Mouse (Mus musculus) urinary bladder, postnatal 4 days (tissue): ENCODE results near the gene Itga7.

Experiments
- DNase-seq, 2 experiments: peaks; one replicate each; pipeline ENCODE4 v3.0.0; 2021 to 2022; ENCODE audit warnings: low spot score in 2 of 2

Itga7 gene

DNA sequence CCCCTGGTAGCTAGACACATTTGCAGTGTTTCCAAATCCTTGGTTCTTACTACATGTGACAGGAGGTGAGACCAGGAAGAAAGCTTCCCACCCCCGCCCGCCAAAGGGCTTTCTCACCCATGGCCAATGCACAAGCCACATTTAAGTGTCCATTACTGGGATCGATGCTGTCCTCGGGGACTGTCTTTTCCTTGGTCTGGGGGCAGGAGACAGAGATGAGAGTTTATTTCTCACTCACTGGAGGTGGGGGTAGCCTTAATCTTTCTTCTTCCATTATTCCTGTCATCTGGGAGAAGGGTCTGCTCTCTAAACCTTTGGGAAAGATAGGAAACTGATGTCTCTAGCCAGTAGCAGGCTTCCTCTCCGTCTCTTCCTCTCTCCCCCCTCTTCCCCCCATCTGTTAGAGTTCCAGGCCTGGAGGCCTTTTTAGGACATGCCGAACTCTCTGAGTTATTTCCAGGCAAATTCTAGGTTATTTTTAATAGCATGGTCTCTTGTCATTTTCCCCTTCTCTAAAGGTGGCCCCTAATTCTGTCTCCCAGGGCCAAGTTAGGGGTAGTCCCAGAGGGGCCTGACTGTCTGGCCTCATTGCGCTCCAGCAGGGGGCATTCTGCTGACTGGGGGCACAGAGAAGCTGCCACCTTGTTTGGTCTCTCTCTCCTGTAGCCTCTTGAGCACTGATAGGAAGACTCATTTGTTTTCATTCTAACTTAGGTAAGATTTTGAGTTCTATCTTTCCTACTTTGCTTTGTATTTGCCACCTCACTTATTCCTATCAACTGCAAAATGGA lies 1.6 kb downstream of the Itga7 start:
- no peak for DNase-seq

DNA sequence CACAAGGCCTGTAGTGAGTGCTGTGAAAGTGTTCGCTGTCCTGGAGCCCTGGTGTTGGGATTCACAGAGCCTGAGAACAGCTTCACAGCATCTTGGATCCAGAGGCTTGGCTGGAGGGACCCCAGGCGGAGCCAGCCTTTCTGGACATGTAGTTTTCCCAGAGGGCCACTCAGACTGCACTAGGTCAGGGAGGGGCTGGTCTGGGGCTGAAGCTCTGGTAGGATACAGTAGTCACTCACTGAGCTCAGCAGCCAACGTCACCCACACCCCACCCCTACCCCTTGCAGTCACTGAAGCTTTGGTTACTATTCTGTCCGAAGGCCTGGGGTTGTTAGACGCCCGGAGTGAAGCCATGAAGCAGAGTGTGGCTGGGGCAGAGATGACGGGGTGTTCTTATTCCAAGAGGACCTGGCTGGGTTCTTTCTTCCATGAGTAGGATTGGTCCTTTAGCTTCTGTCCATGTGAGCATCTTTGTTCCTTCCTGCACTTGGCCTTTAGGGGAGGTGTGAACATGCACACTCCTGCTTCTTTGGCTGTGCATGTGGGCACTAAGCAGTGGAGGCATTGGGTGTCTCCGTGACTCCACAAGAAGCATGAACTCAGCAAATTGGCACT lies 2.3 kb downstream of the Itga7 start:
- DNase-seq = peak in 1 of 2 experiments; percentile 16

DNA sequence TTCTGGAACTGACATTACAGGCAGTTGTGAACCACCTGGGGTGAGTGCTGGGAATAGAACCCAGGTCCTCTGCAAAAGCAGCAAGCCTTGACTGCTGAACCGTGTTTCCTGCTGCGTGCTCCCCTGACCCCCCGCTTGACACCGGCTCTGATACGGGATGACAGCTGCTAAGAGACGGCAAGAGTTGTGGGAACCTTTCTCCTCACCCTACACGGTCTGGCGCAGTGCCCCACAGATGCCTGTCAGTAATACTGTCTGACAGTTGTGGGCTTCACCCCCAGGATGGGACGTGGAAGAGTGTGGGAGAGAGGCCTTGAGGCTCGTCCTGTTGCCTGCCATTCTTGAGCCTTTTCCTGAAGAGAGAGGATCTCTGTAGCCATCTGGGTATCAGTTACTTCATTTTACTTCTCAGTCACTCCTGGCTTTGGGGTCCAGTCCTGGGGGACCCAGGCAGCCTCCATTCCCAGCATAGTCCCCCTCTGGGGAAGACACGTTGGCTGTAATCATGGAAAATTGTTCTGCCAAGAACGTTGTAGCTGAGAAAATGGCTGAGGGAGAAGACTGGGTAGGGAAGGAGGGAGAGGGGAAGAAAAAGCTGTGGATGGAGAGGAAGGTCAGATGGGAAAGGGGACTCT lies 4.3 kb downstream of the Itga7 start:
- peak in 1 of 2 experiments; percentile 15 for DNase-seq

DNA sequence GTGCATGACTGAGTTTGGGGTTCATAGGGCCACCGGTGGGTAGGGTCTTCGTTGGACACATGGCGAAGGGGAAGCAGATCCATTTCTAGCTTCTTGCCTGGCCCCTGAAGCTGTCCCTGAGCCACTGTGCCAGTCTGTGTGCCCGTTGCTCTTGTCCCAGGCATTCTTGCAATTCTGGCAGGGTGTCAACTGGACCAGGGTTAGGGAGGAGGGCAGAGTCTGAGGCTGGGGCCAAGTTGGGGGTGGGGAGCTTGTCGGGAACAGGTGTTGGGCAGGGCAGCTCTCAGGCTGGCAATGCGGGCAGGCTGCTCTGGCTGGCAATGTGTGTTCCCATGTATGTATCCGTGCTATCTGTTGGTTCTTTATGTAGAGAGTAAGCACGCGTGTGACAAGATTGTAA lies 4.8 kb downstream of the Itga7 start:
- peak in 1 of 2 experiments; percentile 27 for DNase-seq

DNA sequence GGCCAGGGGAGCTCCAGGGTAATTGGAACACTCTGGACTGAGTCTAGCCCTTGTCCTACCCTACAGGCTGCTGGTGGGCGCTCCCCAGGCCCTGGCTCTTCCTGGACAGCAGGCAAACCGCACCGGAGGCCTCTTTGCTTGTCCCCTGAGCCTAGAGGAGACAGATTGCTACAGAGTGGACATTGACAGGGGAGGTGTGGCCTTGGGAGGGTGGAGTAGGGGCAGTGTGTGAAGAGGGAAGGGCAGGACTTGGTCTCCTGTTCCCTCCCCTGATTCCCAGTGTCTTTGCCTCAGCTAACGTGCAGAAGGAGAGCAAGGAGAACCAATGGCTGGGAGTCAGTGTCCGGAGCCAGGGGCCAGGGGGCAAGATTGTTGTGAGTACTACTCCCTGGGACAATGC lies 5.4 kb downstream of the Itga7 start:
- no peak for DNase-seq

DNA sequence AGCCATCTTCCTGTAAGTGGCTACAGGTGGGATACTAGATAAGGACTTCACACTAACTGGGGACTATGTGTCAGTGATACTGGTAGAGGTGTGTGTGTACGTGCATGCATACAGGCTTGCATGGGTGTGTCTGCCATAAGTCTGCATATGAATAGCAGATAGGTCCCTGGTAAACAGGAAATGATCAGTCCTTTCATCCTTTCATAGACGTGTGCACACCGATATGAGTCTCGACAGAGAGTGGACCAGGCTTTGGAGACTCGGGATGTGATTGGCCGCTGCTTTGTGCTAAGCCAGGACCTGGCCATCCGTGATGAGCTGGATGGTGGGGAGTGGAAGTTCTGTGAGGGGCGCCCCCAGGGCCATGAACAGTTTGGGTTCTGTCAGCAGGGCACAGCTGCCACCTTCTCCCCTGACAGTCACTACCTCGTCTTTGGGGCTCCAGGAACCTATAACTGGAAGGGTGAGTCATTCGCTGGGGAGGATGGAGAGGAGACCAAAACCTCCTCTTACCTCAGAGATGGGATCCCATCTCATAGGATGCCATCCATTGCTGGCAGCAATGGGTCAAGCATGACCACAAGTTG lies 7.0 kb downstream of the Itga7 start:
- DNase-seq = no peak

DNA sequence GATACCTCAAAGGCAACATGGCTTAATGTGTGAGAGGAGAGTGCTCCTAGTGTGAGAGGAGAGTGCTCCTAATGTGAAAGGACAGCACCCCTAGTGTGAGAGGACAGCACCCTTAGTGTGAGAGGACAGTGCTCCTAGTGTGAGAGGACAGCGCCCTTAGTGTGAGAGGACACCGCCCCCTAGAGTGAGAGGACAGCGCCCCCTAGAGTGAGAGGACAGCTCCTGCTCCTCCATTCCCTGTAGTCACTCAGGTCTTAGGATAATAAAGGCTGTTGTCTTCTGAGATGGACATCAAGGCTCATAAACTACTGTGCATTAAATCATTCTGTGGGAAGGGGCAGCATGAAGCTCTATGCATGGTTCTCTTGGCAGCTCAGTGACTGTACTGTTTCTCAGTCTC lies 12.1 kb downstream of the Itga7 start:
- no peak for DNase-seq

DNA sequence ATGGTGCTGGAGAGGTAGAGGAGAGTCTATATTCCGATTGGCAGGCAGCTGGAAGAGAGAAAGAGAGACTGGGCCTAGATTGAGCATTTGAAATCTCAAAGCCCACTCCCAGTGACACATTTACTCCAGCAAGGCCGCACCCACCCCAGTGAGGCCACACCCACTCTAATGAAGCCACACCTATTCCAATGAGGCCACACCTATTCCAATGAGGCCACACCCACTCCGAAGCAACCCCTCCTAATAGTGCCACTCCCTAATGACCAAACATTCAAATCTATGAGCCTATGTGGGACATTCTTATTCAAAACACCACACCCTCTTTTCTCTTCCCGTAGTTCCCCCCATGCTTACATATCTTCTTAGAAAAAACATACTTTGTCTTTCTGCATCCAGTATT lies 13.9 kb downstream of the Itga7 start:
- no peak for DNase-seq

DNA sequence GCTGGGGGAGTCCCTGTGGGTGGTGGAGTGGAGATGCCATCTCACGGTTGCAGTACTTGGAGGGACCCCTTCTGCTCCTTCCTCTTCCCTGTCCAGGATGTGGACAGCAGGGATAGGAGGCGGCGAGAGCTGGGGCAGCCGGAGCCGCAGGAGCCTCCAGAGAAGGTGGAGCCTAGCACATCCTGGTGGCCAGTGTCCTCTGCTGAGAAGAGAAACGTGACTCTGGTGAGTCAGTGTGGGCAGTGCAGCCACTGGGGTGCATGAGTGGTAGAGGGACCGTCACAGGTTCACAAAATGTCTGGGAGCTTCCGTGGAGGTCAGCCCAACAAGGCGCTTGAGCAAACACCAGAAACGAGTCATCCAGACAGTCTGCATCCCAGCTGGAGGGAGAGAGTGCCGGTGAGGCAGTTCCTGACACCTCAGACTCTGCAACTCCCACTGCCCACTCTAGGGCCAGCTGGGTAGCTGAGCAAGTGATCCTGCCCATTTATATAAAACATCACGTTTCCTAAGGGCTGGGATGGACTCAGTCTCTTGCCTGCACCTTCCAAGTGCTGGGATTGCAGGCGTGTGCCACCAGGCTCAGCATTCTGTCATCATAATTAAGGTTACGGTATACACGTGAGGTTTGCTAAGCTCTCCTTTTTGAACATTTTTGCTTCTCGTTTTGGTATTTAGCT lies 16.7 kb downstream of the Itga7 start:
- no peak for DNase-seq

DNA sequence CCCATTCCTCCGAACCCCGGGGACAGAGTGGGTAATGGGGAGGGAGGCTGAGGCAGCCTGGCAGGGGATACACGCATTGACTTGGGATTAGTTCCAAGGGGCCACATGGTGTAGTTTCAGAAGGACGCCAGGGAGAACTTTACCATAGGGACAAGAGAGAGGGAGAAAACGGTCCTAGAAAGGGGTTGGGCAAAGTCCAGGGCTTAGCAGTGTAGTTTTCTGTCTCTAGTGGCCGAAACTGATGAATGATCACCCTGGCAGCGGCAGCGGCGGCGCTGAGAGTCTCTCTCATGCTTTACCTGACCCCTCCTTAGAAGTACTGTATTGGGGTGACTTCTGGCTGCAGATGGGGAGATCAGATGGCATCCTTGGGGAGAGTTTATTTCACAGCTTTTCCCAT lies 24.7 kb downstream of the Itga7 start:
- no peak for DNase-seq

DNA sequence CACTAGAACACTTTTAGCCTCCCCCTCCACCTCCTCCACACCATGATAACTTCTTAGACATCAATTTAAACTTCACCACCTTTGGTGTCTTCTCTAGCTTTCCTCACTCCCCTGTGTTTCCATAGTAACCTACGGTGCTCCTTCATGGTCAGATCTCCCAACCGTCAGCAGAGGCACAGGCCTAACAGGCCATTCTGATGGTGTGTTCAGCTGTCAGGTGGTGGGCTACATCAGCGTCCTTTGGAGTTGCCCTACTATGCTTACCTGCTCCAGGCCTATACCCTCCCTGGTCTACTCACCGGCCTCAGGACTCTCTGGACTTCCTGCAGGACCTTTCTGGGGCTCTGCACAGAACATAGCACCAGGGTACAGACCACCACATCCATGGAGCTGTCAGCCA lies 26.5 kb downstream of the Itga7 start:
- DNase-seq = no peak

DNA sequence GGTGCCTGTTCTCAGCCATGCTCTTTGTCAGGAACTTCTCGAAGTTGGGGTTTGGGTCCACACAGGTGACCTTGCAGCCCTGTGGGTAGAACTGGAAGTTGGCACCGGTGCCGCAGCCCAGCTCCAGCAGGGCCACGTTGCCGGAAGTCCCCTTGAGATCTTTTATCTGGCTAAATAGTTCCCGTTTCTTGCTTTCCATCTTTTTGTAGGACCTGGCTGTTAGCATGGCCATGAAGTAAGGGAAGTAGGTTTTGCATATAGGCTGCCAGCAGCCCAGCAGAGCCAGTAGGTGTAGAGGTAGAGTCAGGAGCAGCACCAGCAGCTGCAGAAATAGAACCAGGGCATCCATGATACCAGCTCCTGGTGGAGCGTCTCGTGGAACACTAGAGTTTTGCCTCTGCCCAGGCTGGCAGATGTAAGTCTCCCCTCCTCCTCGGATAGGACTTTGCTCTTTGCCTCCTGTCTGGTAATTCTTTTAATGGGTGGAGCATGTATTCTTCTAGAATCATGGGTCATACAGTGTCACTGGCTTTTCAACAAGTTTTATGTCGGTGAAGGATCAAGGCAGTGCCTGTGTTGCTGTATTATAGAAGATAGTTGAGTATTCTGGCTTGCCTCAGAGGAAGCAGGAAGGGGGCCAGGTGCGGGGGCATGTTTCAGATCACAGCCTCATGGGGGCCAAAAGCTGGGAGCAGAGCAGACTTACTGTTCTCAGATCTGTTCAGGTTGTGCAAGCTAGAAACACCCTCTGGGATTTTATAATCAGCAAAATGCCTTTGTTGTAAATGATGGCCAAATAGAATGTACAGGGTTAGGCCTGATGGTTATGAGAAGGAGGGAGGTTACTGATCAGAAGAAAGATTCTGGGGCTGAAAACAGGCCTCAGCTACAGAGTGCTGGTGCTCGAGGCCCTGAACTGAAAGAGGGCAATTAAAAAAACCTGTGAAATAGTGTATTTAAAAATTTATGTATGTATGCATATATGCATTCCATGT lies 27.3 kb downstream of the Itga7 start, which contains the start of gene Mettl7b:
Mettl7b (minus strand) TSS at position 399 of the 995 bp plus-strand sequence.
- no peak for DNase-seq

DNA sequence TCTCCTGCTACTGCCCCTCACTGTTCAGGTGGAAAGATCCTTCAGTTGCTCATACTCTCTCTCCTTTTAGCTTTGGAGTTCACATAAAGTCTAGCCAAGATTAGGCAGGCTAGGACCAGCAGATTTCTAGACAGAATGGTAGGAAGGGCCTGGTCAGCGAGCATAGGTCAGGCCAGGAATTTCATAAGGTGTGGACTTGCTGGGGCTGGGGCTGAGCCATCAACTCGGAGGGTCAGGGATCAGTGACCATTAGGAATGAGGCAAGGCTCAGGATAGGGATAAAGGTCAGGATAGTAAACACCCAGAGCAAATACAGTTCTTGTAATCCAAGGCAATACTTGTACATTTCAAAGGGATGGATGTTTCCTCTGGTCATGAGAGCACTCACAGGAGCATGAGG lies 31.3 kb downstream of the Itga7 start:
- DNase-seq = no peak

DNA sequence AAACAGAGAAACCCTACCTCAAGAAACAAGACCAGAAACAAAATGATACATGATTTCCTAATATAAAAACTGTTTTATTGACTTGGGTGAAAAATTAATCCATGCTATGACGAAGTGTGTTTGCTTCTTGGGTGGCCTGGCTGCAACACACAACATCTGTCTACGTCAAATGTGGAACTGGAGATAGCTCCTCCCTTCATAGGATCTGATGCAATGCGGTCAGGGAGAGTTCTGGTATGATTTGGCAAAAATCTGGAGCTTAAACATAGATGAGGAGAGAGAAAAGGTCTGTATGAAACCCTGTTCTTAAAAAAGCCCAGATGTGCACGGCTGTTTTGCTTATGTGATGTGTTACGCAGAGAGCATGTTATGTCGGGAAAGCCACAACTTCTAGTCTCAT lies 32.3 kb downstream of the Itga7 start:
- DNase-seq = no peak

DNA sequence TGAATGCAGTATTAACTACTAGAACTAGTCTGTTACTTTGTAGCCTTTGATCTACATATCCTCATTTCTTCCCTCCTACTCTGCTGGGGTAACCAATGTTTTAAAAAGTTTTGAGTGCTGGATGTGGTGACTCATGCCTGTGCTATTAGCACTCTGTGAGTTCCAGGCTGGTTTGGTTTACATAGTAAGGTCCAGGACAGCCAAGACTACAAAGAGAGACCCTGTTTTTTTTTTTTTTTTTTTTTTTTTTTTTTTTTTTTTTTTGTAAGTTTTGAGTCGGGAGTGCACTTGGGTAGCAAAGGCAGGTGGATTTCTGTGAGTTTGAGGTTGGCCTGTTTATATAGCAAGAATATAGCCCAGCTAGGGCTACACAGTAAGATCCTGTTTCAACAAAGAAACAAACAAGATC lies 34.7 kb downstream of the Itga7 start:
- DNase-seq = peak in 1 of 2 experiments; percentile 13

DNA sequence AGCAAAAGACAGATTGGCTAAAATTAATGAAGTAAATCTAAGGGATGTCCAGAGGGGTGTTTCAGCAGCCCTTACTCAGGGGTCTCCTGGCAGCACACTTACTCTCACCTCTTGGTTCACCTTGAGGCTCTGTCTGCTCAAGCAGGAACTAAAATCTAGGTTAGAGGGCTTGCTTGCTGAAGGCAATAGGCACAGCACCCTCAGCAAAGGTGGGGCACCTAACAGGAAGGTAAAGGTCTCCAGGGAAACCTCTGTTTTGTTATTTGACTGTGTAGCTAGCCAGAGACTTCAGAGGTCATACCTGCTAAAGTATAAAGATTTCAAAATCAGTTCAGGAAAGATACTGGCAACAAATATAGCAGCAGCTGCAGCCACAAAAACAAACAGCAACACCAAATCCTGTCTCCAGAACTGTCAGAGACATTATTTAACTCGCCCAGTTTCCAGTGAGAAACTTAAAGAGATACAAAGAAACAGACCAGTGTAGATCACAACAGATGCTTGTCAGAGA lies 37.2 kb downstream of the Itga7 start:
- peak in 1 of 2 experiments; percentile 12 for DNase-seq

DNA sequence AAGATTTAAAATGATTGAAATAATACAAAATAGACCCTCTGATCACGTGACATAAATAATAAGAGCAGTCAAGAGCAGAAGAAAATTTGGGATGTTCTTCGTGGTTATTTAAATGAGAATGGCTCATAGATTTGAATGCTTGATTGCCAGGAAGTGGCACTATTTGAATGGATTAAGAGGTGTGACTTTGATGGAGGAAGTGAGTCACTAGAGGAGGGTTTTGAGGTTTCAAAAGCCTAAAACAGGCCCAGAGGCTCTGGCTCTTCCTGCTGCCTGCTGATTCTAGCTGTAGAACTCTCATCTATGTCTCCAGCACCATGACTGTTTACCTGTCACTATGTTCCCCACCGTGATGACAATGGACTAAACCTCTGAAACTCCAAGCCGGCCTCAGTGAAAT lies 39.2 kb downstream of the Itga7 start:
- DNase-seq = peak in 1 of 2 experiments; percentile 16

DNA sequence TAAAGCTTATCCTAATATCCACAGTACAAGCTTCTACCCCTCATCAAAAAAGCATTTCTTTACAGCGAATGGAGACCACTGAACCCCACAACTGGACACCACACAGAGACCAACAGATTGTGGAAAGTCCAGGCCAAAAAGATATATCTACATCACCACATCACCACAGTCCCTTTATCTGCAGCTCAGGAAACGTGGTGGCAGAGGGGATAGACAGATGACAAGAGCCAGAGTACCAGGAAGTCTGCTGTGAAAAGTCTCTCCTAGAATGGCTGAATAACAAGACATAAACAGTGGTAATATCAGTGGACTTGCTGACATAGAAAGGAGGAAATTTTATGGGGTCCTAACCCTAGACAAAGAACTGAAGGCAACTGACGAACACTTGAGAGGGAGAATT lies 42.8 kb downstream of the Itga7 start:
- DNase-seq = no peak

DNA sequence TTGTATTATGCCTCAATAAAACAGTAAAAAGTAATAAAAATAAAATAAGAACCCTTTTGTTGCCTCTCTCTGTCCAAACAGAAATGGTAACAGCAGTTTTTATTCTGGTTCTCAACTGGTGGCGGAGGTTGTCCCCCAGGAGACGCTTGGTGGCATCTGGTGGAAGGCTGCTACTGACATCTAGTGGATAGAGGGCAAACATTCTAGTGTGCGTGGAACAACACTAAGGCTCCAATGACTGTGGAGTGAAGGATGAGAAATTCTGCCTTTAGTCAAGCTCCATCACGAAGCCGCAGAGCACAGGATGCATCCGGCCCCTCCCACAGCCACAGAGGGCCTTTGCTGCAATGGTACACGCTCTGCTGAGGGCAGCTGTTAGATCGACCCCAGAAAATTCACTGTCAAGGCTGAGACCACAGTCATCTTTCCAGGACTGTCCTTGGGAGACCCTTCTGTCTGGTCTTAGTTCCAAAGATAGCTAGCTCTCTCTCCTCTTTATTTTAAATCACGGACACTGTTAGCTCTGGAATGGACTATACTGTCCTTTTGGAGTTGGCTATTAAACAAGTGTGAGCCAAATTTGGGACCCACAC lies 44.0 kb downstream of the Itga7 start:
- DNase-seq = peak; percentile 32 to 60
